Mouse (Mus musculus) forebrain, embryonic 13.5 days (tissue): ENCODE data around the gene Prpf6. TPM values are rescaled to one million over a fixed set of nuclear protein-coding genes. Genes with fewer than 3 reads are reported as not detected.

Experiments used
- ATAC-seq: fragments of 200-750 bp; cut with Nextera tagmentation; 2 replicates; pipeline ENCODE4 v1.8.0; 2017
- H3K27ac ChIP-seq: fragments of 300-500 bp; sonication (generic); 2 replicates; pipeline ENCODE4 v1.5.1; 2015; ENCODE audit warnings: inconsistent platforms, mild to moderate bottlenecking, moderate library complexity
- H3K27me3 ChIP-seq: fragments of 300-500 bp; sonication (generic); 2 replicates; pipeline ENCODE4 v1.6.1; 2015; ENCODE audit warnings: mild to moderate bottlenecking, inconsistent platforms
- H3K36me3 ChIP-seq: fragments of 300-500 bp; sonication (generic); 2 replicates; pipeline ENCODE4 v1.6.1; 2015; ENCODE audit warnings: mild to moderate bottlenecking, inconsistent platforms; ENCODE audit not compliant: poor library complexity, severe bottlenecking
- H3K4me1 ChIP-seq: fragments of 300-500 bp; sonication (generic); 2 replicates; pipeline ENCODE4 v1.6.1; 2015; ENCODE audit warnings: inconsistent platforms
- H3K4me2 ChIP-seq: fragments of 300-500 bp; sonication (generic); 2 replicates; pipeline ENCODE4 v1.6.1; 2015; ENCODE audit warnings: inconsistent platforms, mild to moderate bottlenecking, moderate library complexity
- H3K4me3 ChIP-seq: fragments of 300-500 bp; sonication (generic); 2 replicates; pipeline ENCODE4 v1.5.1; 2015; ENCODE audit warnings: mild to moderate bottlenecking, inconsistent platforms
- H3K9ac ChIP-seq: fragments of 300-500 bp; sonication (generic); 2 replicates; pipeline ENCODE4 v1.6.1; 2015; ENCODE audit warnings: mild to moderate bottlenecking, inconsistent platforms
- H3K9me3 ChIP-seq: fragments of 300-500 bp; sonication (generic); replicated peaks from 2 replicates; pipeline ENCODE4 v1.6.1; 2016; ENCODE audit warnings: inconsistent platforms
- WGBS: fragments of 180-500 bp; shearing (Covaris S2); methylation state at CpG from one replicate; pipeline ENCODE4 v1.1.7; 2015; 5-methylcytosine and 5-hydroxymethylcytosine counted together
- polyA plus RNA-seq: library from polyadenylated mRNA; unstranded; fragments of >200 nt; fragmentation: Nextera tagmentation; extraction: Ambion mirVana; gene quantifications from 2 replicates; pipeline ENCODE4 v1.2.1, GENCODE M21; 2015

Prpf6 gene
- polyA plus RNA-seq, result 67.9 and 74.9 TPM in 2 replicates

DNA sequence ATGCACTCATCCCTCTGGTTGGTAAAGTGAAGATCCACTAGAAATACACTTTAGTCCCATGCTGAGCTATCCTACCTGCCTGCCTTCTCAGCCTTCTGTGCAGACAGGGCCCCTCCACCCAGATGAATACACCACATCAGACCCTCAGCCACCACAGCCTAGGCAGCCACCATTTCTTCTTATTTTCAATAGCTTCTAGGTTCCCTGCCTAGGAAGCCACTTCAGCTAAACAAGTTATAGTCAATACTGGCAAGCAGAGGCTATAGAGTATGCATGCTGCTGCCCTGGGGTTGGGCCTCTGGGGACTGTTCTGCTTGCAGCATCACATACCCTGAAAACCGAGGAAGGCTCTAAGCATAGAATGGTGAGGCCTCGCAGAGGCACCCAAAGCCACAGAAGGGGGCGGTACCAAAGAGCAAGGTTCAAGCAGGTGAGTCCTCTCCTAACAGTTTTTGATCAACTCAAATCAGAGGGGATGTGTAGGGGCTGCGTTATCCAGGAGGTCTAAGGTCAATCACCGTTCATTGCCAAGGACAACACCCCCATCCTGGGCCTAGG, at the start of gene Prpf6:
Gene Prpf6 (plus strand): TSS at position 341 of the 558 bp plus-strand sequence.
- peaks cover 21% of the 10 kb centered on the region for H3K4me1 ChIP-seq
- peak within 1 kb of the TSS; percentile 85 for H3K27ac ChIP-seq
- WGBS, result 12% methylated on average over 5 of the region's 5 CpGs
- no peaks in the 10 kb centered on the region for H3K27me3 ChIP-seq
- peak within 1 kb of the TSS; percentile 92 for H3K4me2 ChIP-seq
- ATAC-seq, result no peak; the same call in 1 of the 2 replicates
- H3K9ac ChIP-seq, result peak within 1 kb of the TSS; percentile 92
- peak within 1 kb of the TSS; percentile 96 for H3K4me3 ChIP-seq
- no peaks in the 10 kb centered on the region for H3K9me3 ChIP-seq
- peaks cover 53% of the 10 kb centered on the region for H3K36me3 ChIP-seq

DNA sequence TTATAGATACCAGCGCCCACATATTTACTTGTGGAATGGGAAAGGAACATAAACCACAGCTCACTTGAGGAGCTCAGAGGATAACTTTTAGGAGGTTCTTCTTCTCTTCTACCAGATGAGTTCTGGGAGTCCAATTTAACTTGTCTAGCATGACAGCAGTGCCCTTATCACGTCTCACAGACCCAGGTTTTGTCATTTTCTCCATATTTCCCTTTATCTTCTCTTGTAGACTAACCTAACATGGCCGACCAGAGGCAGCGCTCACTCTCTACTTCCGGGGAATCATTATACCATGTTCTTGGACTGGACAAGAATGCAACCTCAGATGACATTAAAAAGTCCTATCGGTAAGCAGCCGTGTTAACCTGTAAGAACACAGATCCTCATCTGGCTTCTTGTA, 45.5 kb upstream of the Prpf6 start:
- WGBS, result 95% methylated on average over 7 of the region's 7 CpGs
- ATAC-seq, result no peak
- Histone ChIP-seq H3K36me3 (peaks cover 50% of the 10 kb centered on the region), H3K27ac (no peak overlapping the region), H3K4me2 (no peak overlapping the region), H3K9ac (no peak overlapping the region), H3K4me1 (no peaks in the 10 kb centered on the region), H3K4me3 (no peak overlapping the region), H3K27me3 (no peaks in the 10 kb centered on the region), H3K9me3 (no peaks in the 10 kb centered on the region)

DNA sequence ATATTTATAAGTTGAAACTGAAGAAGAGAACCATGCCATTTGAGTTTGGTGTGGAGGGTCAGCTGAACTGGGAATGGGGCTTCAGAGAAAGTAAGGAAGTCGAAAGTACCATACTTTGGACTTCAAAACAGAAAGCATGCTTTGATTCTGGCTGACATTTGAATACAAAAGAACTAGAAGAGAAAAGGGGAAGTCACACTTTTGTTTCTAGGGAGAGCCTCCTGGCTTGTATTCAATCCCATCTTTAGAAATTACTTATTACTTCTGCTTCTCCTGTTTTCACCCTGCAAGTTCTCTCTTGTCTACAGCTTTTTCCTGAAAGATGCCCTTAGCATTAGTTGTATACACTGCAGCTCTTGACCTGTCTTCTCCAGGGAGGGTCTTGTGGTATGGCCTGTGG, 43.4 kb upstream of the Prpf6 start:
- WGBS, result 74% methylated on average over 1 of the region's 1 CpGs
- no peaks in the 10 kb centered on the region for H3K9me3 ChIP-seq
- H3K27me3 ChIP-seq, result no peaks in the 10 kb centered on the region
- H3K27ac ChIP-seq, result no peak overlapping the region
- H3K36me3 ChIP-seq, result peaks cover 68% of the 10 kb centered on the region
- H3K9ac ChIP-seq, result no peak overlapping the region
- no peak for ATAC-seq
- no peak overlapping the region for H3K4me3 ChIP-seq
- no peaks in the 10 kb centered on the region for H3K4me1 ChIP-seq
- H3K4me2 ChIP-seq, result no peak overlapping the region

DNA sequence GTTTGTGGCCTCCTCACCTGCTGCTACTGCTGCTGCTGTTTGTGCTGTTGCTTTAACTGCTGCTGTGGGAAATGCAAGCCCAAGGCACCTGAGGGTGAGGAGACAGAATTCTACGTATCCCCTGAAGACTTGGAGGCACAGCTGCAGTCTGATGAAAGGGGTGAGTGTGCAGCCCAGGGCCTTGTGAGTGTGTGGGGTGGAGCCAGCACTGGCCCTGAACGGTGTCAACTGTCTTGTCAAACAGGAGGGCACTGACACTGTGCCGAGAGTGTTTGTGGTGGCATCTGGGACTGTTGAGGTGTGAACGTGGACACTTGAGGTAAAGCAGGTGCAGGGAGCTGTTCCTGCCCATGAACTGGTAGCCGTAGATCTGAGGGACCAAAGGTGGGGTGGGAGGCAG, 43.0 kb upstream of the Prpf6 start:
- Histone ChIP-seq H3K4me3 (no peak overlapping the region), H3K4me2 (no peak overlapping the region), H3K27ac (no peak overlapping the region), H3K27me3 (no peaks in the 10 kb centered on the region), H3K4me1 (no peaks in the 10 kb centered on the region), H3K9ac (no peak overlapping the region), H3K36me3 (peaks cover 72% of the 10 kb centered on the region), H3K9me3 (no peaks in the 10 kb centered on the region)
- 88% methylated on average over 5 of the region's 5 CpGs for WGBS
- no peak for ATAC-seq

DNA sequence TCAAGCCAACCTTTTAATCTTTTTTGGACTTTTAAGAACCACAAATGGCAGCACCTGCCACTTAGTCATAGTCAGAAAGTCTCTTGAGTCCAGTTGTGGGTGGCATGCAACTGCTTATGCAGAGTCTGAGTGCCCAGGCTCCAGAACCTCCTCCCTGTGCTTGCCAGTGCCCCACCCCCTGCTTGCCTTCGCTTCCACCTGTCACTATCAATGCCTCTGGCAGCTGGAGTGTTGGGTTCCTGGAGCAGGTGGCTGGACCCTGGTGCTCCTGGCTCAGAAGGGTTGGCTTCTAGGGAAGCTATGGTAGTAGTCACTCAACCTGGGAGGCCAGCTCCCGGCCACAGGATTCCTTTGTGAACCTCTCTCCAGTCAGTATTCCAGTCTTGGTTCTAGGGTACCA, 41.4 kb upstream of the Prpf6 start:
- H3K27ac ChIP-seq, result no peak overlapping the region
- H3K4me2 ChIP-seq, result no peak overlapping the region
- peaks cover 78% of the 10 kb centered on the region for H3K36me3 ChIP-seq
- no peaks in the 10 kb centered on the region for H3K9me3 ChIP-seq
- H3K27me3 ChIP-seq, result no peaks in the 10 kb centered on the region
- H3K9ac ChIP-seq, result no peak overlapping the region
- H3K4me3 ChIP-seq, result no peak overlapping the region
- WGBS, result 98% methylated on average over 2 of the region's 2 CpGs
- ATAC-seq, result no peak
- no peaks in the 10 kb centered on the region for H3K4me1 ChIP-seq

DNA sequence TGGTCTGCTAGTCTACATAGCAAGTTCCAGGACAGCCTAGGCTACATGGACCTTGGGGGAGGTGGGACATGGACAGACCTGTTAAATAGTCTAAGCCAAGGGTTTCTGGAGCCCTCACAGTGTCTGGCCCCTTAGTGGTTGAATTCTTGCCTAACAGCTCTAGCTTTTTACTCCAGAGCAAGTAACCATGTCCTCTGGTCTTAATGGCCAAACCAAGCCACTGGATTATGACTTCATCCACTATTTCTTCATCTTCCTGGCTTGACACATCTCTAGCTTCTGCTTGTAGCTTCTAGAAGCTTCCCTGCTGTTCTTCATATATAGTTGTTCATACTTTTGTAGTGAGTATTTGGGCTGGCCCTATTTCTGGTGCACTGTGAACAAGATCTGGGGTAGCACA, 37.9 kb upstream of the Prpf6 start:
- H3K9me3 ChIP-seq, result no peaks in the 10 kb centered on the region
- H3K27me3 ChIP-seq, result no peaks in the 10 kb centered on the region
- H3K27ac ChIP-seq, result no peak overlapping the region
- ATAC-seq, result no peak
- no peak overlapping the region for H3K4me3 ChIP-seq
- peaks cover 52% of the 10 kb centered on the region for H3K36me3 ChIP-seq
- H3K4me1 ChIP-seq, result no peaks in the 10 kb centered on the region
- H3K9ac ChIP-seq, result no peak overlapping the region
- H3K4me2 ChIP-seq, result no peak overlapping the region

DNA sequence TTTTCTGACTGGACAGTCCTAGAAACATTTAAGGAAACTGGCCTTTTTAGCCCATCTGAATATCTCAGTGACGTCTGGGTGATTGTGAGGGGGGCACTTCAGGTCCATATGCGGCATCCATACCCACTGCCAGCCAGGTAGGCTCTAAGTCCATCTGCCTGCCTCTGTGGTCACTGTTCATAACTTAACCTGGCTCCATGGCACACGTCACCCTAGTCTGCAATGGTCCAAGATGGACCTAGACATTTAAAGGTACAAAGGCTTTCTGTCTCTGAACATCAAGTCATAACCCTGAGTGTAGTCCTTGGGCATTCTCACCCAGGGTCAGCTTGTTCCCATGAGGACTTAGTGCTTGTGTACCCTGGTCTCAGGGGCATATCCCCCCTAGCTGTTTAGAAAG, 24.3 kb upstream of the Prpf6 start:
- ATAC-seq, result no peak
- H3K4me3 ChIP-seq, result no peak overlapping the region
- H3K27ac ChIP-seq, result no peak overlapping the region
- H3K36me3 ChIP-seq, result 0 out of 2 replicates have a peak, but pooled peaks cover 2% of the 10 kb centered on the region
- no peaks in the 10 kb centered on the region for H3K27me3 ChIP-seq
- no peak overlapping the region for H3K9ac ChIP-seq
- no peaks in the 10 kb centered on the region for H3K9me3 ChIP-seq
- no peak overlapping the region for H3K4me2 ChIP-seq
- no peaks in the 10 kb centered on the region for H3K4me1 ChIP-seq
- 88% methylated on average over 3 of the region's 3 CpGs for WGBS

DNA sequence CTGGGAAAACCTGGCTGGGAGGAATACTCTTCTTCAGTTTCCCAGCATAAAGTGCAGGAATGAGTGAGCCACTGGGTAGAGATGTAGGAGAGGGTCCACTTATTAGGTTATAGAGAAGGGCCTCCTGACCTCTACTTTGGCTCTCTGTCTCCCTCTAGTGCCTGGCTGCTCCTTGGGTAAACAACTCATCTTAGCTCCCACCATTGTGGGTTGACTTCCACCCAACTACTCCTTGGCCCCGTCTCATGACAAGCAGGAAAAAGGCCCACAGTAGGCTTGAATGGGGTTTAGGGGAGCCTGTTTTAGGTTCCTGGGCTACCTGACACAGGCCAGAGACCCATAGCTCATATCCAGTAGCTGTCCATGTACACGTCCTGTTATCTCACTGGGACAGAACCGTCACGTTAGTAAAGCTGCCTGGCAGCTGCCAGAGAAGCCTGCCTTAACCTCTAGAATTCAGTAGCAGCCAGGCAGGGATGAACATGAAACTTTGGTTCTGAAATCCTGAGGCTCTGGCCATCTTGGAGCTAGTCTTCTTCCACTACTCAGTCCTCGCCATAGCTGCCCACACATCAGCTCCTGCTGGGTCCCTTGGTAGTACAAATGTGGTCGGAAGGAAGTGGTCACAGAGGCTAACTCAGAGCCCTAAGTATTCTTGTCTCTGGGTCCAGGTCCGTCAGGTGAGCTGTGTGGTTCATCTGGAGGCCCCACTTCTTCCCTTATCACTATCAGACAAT, 23.2 kb upstream of the Prpf6 start:
- Histone ChIP-seq H3K27ac (no peak overlapping the region), H3K9ac (no peak overlapping the region), H3K36me3 (0 out of 2 replicates have a peak, but pooled peaks cover 13% of the 10 kb centered on the region), H3K9me3 (no peaks in the 10 kb centered on the region), H3K4me3 (no peak overlapping the region), H3K4me2 (no peak overlapping the region), H3K4me1 (no peaks in the 10 kb centered on the region), H3K27me3 (no peaks in the 10 kb centered on the region)
- 79% methylated on average over 7 of the region's 7 CpGs for WGBS
- no peak for ATAC-seq

DNA sequence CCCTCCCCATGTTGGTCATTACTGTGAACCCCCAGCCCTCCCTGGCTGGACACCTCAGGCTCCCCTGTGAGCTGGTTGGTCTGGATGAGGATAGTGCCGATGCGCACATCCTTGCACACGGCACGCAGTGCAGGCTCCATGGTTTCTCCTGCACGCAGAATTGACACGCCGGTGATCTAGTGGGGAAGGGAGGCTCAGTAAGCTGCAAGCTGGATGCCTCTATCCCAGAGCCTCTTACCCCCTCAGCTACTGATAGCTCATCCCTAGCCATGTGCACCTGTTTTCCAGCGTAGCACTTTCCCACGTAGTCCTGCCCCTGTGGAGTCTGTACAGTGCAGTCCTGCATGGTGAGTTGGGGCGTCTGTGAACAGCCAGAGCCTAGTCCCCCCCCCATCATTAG, 21.8 kb upstream of the Prpf6 start:
- Histone ChIP-seq H3K4me3 (no peak overlapping the region), H3K9ac (no peak overlapping the region), H3K27ac (no peak overlapping the region), H3K9me3 (no peaks in the 10 kb centered on the region), H3K36me3 (peaks cover 25% of the 10 kb centered on the region; the same call in 1 of the 2 replicates), H3K4me1 (no peaks in the 10 kb centered on the region), H3K4me2 (no peak overlapping the region), H3K27me3 (no peaks in the 10 kb centered on the region)
- ATAC-seq, result no peak
- 95% methylated on average over 10 of the region's 10 CpGs for WGBS

DNA sequence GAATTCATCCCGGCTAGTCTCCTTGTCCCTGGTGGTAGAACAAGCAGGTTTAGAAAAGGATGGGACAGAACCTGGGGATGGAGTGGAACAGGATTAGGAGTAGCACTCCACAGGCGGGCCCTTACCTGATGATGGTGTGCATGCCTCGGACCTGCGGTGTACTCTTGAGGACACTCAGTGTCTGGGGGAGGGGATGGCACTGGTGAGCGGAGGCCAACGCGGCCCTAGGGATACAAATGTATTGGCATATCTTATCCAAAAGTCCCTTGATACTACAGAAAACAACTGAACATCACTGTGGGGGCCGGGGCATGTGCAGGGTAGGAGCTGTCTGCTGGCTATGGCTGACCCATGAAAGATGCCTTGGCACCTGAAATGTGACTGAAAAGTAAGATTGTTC, 21.3 kb upstream of the Prpf6 start:
- Histone ChIP-seq H3K4me3 (no peak overlapping the region), H3K9ac (no peak overlapping the region), H3K4me2 (no peak overlapping the region), H3K27ac (no peak overlapping the region), H3K27me3 (no peaks in the 10 kb centered on the region), H3K9me3 (no peaks in the 10 kb centered on the region), H3K4me1 (no peaks in the 10 kb centered on the region), H3K36me3 (peaks cover 26% of the 10 kb centered on the region; the same call in 1 of the 2 replicates)
- no peak for ATAC-seq
- WGBS, result 88% methylated on average over 8 of the region's 8 CpGs

DNA sequence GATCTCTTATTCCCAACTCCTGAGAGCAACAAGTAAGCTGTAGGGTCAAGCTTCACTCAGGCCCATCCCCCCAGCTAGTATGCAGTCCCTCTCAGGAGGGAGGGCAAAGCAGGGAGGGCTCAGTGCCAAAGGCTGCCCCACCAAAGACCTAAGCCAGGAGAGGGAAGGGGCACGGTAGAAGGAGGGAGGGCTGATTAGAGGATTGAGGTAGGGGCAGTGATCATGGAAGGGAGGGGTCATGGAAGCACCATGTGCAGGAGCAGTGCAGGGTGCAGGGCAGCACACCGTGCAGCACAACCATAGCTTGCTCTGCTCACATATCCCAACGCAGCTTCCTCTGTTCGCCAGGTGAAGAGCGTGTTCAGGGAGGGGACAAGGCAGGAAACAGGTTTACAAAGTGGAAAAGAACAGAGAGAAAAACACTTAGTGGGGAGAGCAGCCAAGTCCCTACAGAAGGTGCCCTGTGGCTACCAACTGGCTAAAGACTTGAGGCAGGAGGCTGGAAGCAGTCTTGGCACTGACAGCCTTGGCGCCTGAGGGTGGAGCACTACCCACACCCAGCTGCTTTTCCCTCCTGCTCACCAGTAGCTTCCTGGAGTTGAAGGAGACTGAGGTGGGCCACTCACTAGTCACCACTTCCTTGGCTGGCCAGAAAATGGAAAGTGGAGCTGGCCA, 20.6 kb upstream of the Prpf6 start:
- Histone ChIP-seq H3K9ac (no peak overlapping the region), H3K27ac (no peak overlapping the region), H3K36me3 (peaks cover 26% of the 10 kb centered on the region; the same call in 1 of the 2 replicates)

DNA sequence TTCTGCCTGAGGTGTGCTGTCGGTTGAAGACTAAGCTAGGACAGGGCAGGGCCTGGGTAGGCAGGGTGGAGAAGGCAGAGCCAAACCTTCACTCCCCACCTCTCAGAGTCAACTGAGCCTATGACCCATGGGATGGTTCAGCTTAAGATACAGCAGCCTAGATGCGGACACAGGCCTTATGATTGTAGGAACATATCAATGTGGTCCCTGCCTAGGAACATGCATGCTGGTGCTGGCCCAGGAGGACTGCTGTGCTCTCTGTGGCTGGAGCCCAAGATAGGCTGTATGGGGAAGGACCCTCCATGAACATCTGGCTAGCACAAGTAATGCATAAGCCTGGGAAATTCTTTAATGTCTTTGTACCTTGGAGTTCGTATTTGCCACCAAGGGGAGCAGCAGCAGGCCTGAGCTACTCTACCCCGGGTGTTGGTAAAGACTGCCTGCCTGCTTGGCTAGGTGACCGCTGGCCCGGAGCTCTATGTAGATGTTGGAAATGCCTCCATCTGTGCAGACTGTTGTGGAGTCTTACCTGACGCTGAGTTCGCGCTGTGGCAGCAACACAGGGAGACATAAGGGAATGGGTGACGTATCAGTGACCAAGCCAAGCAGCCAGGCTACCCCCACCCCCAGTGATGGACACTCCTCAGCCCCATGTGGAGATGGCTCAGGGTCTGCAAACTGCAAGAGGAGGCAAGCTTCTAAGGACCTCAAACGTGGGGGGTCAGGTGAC, 19.6 kb upstream of the Prpf6 start:
- Histone ChIP-seq H3K9me3 (no peaks in the 10 kb centered on the region), H3K27me3 (no peaks in the 10 kb centered on the region), H3K27ac (no peak overlapping the region), H3K4me1 (no peaks in the 10 kb centered on the region), H3K36me3 (peaks cover 26% of the 10 kb centered on the region; the same call in 1 of the 2 replicates), H3K9ac (no peak overlapping the region), H3K4me2 (no peak overlapping the region), H3K4me3 (no peak overlapping the region)
- 90% methylated on average over 11 of the region's 11 CpGs for WGBS
- ATAC-seq, result no peak

More for the DNA sequence above, 20.6 kb upstream of the Prpf6 start:
- H3K27me3 ChIP-seq, result no peaks in the 10 kb centered on the region
- H3K4me2 ChIP-seq, result no peak overlapping the region
- ATAC-seq, result no peak
- WGBS, result 67% methylated on average over 6 of the region's 6 CpGs
- no peaks in the 10 kb centered on the region for H3K4me1 ChIP-seq
- H3K9me3 ChIP-seq, result no peaks in the 10 kb centered on the region
- no peak overlapping the region for H3K4me3 ChIP-seq
